Mouse (Mus musculus): ENCODE measurements around the gene Flna. TPM values are rescaled to one million over a fixed set of nuclear protein-coding genes. Genes with fewer than 3 reads are reported as not detected.
A peak's percentile ranks its signal among the peaks of the same experiment; 100 is the strongest.

Flna gene
- 10 to 100 TPM; 32.3 to 48.3 TPM for total RNA-seq (2021)
- long read RNA-seq, experiment 1, full-length matches to known transcripts, result 20 of 36 reads
- long read RNA-seq, experiment 1, partial matches to known transcripts, result 12 of 36 reads
- long read RNA-seq, experiment 1, other reads (novel, unspliced or antisense), result 4 of 36 reads
- long read RNA-seq, experiment 2, full-length matches to known transcripts, result 9 of 23 reads
- long read RNA-seq, experiment 2, partial matches to known transcripts, result 10 of 23 reads
- long read RNA-seq, experiment 2, other reads (novel, unspliced or antisense), result 4 of 23 reads

DNA sequence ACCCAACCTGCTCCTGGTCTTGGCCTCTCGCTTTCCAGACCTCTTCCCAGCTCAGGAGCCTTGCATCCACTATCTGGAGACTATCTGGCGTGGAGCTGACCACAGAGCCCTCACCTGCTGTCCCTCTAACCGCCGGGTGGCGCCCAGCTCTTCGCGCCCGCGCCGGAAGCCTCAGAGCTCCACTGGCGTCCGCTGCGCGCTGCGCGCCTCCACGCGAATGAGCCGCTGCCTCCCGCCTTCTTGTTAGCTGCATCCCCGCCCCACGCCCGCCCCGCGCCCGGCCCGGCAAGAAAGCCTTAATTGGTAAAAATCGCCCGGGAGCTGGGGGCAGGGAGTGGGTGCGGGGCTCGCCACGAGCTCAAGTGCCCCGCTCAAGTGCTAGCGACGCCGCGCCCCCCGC lies at the start of gene Flna:
Gene Flna, minus strand, starts transcription at position 206 of the 400 bp plus-strand sequence.
- intact Hi-C loops (cut with DNase I), result loop anchor here (1.0 to 10.0 kb wide), 7 partner anchors 132 to 455 kb away; partner anchors contain the start of genes Fam3a, G6pdx, Hcfc1 and Ikbkg
- TF ChIP-seq CTCF (IDR thresholded peaks at IDR 0.05), result peak; percentile 59
- DNase-seq, result peak; percentile 79
- Histone ChIP-seq H3K4me3 (peak within 1 kb of the TSS; percentile 73), H3K27ac (peak within 1 kb of the TSS; percentile 78)

DNA sequence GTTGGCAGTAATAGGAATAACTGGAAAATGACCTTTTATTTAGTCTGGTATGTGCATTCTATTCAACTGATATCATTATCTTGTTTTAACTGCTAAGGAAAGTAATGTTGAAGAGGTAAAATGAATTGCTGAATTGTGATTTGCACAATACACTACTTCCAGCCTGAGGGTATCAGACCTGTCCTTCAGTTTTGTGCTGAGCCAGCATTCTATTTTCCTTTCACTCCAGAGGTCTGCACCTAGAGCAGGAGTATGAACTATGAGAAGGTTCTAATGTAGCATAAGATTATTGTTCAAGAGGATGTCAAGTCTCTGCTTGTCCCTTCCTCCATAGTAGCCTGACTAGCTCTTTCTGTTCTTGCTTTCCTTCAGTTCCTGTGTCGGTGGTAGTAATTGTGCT lies 48.7 kb upstream of the Flna start:
- 0 out of 2 replicates have a peak overlapping the region, but pooled peaks have one; percentile 17 for H3K4me3 ChIP-seq
- no peak for DNase-seq
- no peak for TF ChIP-seq CTCF (IDR thresholded peaks at IDR 0.05)
- H3K27ac ChIP-seq, result no peak overlapping the region
- intact Hi-C loops (cut with DNase I), result no loop called here

DNA sequence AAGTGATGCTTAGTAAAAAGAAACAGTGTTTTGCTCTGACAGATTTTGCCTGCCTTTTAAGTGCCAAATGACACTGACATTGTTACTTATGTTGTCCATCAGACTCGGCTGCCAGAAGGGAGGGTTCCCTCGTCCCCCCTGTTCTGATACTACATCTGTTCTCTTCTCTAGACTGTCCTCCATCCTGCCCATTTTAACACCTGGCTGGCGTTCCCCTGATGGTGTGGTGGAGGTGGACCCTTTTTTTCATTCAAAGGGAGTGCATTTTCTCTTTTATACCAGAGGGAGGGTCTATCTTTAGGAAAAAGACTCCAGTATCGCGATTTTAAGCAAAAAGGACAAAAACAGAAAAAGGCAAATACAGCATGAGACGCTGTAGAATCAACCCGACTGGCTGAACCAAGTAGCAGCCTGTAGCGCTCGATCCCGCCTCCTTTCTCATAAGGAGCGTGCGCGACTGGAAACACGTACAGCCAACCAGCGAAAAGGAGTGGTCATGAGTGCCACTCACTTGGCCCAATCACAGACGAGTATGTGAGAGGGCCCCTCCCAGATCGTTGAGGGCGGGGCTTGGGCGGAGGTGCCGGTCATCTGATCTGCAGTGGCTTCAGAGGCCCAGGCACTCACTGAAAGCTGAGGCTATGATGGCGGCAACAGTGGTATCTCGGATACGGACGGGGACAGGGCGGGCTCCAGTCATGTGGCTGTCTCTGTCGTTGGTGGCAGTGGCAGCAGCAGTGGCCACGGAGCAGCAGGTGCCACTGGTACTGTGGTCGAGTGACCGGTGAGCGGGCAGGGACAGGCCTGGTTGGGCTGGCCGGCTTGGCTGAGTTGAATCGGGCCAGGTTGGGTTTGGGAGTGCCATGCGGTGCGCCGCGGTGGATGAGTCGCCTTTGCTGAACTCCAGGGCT lies 47.2 kb upstream of the Flna start, which contains the start of gene Atp6ap1:
Gene Atp6ap1, plus strand, starts transcription at position 560 of the 911 bp plus-strand sequence.
- peak within 1 kb of the TSS; percentile 92 for H3K27ac ChIP-seq
- intact Hi-C loops (cut with DNase I), result no loop called here
- no peak for TF ChIP-seq CTCF (IDR thresholded peaks at IDR 0.05)
- peak; percentile 95 for DNase-seq
- H3K4me3 ChIP-seq, result peak within 1 kb of the TSS; percentile 77

- no peak for DNase-seq
- Histone ChIP-seq H3K4me3 (no peak overlapping the region), H3K27ac (no peak overlapping the region)
- TF ChIP-seq CTCF (IDR thresholded peaks at IDR 0.05), result no peak
- intact Hi-C loops (cut with DNase I), result no loop called here
Observed at GRCm38 (mm10) chrX:74293431-74293830, 43.8 kb upstream of the Flna start.

- peak overlapping the region; percentile 86 for H3K4me3 ChIP-seq
- DNase-seq, result no peak
- no peak for TF ChIP-seq CTCF (IDR thresholded peaks at IDR 0.05)
- intact Hi-C loops (cut with DNase I), result no loop called here
- peak overlapping the region; percentile 96 for H3K27ac ChIP-seq
Observed at GRCm38 (mm10) chrX:74283092-74283437, 33.4 kb upstream of the Flna start.

DNA sequence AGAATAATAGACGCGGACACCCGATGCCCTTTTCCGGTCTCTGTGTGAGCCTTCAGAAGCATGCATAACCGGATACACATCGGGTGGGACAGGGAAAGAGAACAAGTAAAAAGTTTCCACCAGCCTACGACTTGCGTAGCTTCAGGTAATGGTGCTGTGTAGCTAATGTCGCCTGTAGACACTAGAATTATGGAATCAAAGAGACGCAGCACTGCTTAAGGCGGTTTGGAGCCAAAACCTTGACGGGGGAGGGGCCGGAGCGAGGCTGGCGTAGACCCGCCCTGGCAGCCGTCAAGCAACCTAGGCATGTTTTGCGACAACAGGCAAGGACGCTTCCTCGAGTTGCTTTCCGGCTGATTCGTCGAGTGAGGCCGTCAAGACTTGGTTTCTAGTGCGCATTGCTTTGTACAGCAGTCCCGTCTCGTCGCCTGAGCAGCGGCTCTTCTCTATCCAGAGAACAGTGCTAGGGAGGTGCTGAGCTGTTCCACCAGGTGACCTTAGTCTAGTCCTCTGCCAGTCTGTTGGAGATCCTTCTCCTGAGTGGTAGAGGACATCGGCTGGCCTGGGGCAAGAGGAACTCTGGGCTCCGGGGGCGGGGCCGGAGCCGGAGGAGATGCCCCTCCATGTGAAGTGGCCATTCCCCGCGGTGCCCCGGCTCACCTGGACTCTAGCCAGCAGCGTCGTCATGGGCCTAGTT lies 32.9 kb upstream of the Flna start:
- DNase-seq, result peak; percentile 88
- peak overlapping the region; percentile 86 for H3K4me3 ChIP-seq
- TF ChIP-seq CTCF (IDR thresholded peaks at IDR 0.05), result no peak
- peak overlapping the region; percentile 96 for H3K27ac ChIP-seq
- intact Hi-C loops (cut with DNase I), result no loop called here

GRCm38 (mm10) chrX:74281732-74282394 lies 32.2 kb upstream of the Flna start, which contains the start of the genes Taz and Dnase1l1:
Gene Taz (plus strand): TSS chrX:74281912.
Gene Dnase1l1 (minus strand): TSS chrX:74282337.
- DNase-seq, result peak; percentile 91
- TF ChIP-seq CTCF (IDR thresholded peaks at IDR 0.05), result no peak
- peak within 1 kb of the TSS; percentile 96 for H3K27ac ChIP-seq
- intact Hi-C loops (cut with DNase I), result no loop called here
- H3K4me3 ChIP-seq, result peak within 1 kb of the TSS; percentile 86

- Histone ChIP-seq H3K27ac (peak overlapping the region; percentile 96), H3K4me3 (peak overlapping the region; percentile 86)
- intact Hi-C loops (cut with DNase I), result no loop called here
- DNase-seq, result no peak
- TF ChIP-seq CTCF (IDR thresholded peaks at IDR 0.05), result no peak
Observed at GRCm38 (mm10) chrX:74281041-74281731, 31.6 kb upstream of the Flna start.

- DNase-seq, result no peak
- TF ChIP-seq CTCF (IDR thresholded peaks at IDR 0.05), result no peak
- intact Hi-C loops (cut with DNase I), result no loop called here
- H3K27ac ChIP-seq, result no peak overlapping the region
- peak overlapping the region; percentile 23; the same call in 1 of the 2 replicates for H3K4me3 ChIP-seq
Observed at GRCm38 (mm10) chrX:74277916-74278315, 28.3 kb upstream of the Flna start.

DNA sequence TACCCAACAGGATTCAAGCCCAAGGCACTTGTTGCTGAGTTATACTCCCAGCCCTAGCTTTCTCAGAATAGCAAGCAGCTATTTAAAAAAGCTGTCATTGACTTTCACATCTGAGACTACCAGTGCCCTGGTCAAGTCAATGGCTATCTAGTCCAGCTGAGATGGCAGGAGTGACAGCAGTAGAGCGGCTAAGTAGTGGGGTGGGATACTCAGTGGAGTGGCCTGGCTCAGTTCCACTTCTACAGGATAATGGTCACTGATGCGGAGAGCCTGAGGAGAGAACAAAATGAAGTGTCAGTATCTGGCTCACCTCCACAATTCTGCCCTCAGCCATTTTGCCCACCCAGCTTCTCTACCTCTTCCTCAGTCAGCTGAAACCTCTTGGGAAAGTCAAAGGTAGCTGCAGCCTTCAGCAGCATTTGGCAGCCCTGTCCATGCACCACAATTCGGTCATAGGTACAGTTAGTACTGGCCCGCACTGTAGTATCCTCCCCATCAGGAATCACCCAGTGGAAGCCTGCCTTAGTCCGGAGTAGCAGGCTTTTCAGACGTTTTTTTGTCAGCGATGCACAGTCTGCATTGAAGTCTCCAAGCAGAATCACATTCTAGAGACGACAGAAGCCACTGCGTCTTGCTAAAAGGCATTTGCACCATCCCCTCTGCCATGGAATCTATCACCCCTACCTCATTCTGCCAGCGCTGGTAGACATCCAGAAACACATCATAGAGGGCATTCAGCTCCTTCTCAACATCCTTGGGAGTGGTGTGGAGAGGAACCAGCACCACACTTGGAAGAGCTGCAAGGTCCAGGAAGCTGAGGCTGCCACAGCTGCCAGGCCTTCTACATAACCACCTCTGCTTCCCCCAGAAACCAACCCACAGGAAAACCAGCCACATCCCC lies 24.1 kb upstream of the Flna start:
- intact Hi-C loops (cut with DNase I), result loop anchor here (5.0 kb wide), 1 partner anchor 39 kb away; the partner anchor contains the start of gene Fam50a
- no peak for TF ChIP-seq CTCF (IDR thresholded peaks at IDR 0.05)
- no peak for DNase-seq
- H3K4me3 ChIP-seq, result no peak overlapping the region
- H3K27ac ChIP-seq, result peak overlapping the region; percentile 16; the same call in 1 of the 2 replicates
